Mouse (Mus musculus): ENCODE data around the gene Cenpl. TPM values are rescaled to one million over a fixed set of nuclear protein-coding genes. Genes with fewer than 3 reads are reported as not detected.

Cenpl gene
- polyA plus RNA-seq, 1 experiment, result 7.9 TPM

DNA sequence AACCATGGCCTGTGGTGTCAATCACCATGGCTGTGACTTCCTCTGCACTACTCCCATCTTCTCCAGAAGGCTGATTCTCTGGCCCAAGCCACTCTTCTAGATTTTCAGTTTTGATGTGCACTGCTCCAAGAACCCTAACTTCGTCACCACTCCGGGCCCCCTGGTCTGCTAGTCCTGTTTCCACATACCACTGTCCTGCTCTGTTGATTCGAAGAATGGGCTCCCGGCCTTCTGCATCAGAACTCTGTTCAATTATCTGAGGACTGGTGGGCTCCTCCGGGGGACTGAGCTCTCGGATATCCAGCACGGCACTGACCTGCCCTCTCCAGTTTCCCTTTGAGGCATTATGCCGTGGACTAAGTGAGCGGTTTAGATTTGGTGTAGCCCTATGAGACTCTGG lies 38.6 kb upstream of the Cenpl start:
- H3K36me3 ChIP-seq (ENCODE audit: control insufficient read depth, insufficient read depth), result peaks cover 47% of the 10 kb centered on the region

DNA sequence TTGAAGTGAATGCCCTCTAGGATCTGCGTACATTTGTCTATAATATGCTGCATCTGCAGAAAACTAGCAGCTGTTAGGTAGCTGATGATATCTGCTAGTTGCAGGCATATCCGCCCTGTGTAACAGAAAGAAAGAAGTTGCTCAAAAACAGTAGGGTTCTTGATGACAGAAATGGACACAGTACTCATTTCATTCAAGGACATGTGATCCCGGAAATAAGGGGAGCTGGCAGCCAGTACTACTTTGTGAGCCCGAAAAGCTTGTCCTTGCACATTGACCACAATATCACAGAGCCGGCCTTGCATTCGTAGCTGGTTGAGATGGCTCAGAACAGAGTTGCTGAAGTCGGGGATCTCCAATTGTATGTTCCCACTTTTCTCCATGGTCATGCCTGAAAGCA lies 38.2 kb upstream of the Cenpl start:
- Histone ChIP-seq H3K4me3 (ENCODE audit: insufficient read depth, poor library complexity, severe bottlenecking) (no peak overlapping the region), H3ac (ENCODE audit: control insufficient read depth, insufficient read length, low read depth) (no peak overlapping the region), H3K79me3 (ENCODE audit: low read depth) (peaks cover 23% of the 10 kb centered on the region), H3K36me3 (ENCODE audit: control insufficient read depth, insufficient read depth) (peaks cover 51% of the 10 kb centered on the region), H3K27me3 (ENCODE audit: control insufficient read depth, insufficient read depth, insufficient read length) (no peaks in the 10 kb centered on the region), H3K79me2 (ENCODE audit: control insufficient read depth, insufficient read depth) (peaks cover 38% of the 10 kb centered on the region)
- TF ChIP-seq CEBPB (IDR thresholded peaks at IDR 0.05; ENCODE audit: low read depth) (no peak), MYOG (IDR thresholded peaks at IDR 0.05; ENCODE audit: control insufficient read depth, extremely low read depth, insufficient read length) (no peak), CTCF (IDR thresholded peaks at IDR 0.05; ENCODE audit: control insufficient read depth, insufficient read depth, insufficient read length) (no peak), FOSL1 (IDR thresholded peaks at IDR 0.05; ENCODE audit: insufficient read depth, low read length, poor library complexity, severe bottlenecking) (no peak), MYOD1 (IDR thresholded peaks at IDR 0.05; ENCODE audit: control insufficient read depth, insufficient read length, low read depth) (no peak), MAX (IDR thresholded peaks at IDR 0.05) (no peak), USF1 (IDR thresholded peaks at IDR 0.05; ENCODE audit: low read depth) (no peak)

More for the DNA sequence above, 38.6 kb upstream of the Cenpl start:
- TF ChIP-seq USF1 (IDR thresholded peaks at IDR 0.05; ENCODE audit: low read depth) (no peak), FOSL1 (IDR thresholded peaks at IDR 0.05; ENCODE audit: insufficient read depth, low read length, poor library complexity, severe bottlenecking) (no peak), CEBPB (IDR thresholded peaks at IDR 0.05; ENCODE audit: low read depth) (no peak), MAX (IDR thresholded peaks at IDR 0.05) (no peak), CTCF (IDR thresholded peaks at IDR 0.05; ENCODE audit: control insufficient read depth, insufficient read depth, insufficient read length) (no peak), MYOG (IDR thresholded peaks at IDR 0.05; ENCODE audit: control insufficient read depth, extremely low read depth, insufficient read length) (no peak), MYOD1 (IDR thresholded peaks at IDR 0.05; ENCODE audit: control insufficient read depth, insufficient read length, low read depth) (no peak)
- H3ac ChIP-seq (ENCODE audit: control insufficient read depth, insufficient read length, low read depth), result no peak overlapping the region
- H3K4me3 ChIP-seq (ENCODE audit: insufficient read depth, poor library complexity, severe bottlenecking), result no peak overlapping the region
- H3K79me3 ChIP-seq (ENCODE audit: low read depth), result peaks cover 19% of the 10 kb centered on the region
- peaks cover 34% of the 10 kb centered on the region for H3K79me2 ChIP-seq (ENCODE audit: control insufficient read depth, insufficient read depth)
- no peaks in the 10 kb centered on the region for H3K27me3 ChIP-seq (ENCODE audit: control insufficient read depth, insufficient read depth, insufficient read length)

GRCm38 (mm10) chr1:161033856-161034434 lies 36.6 kb upstream of the Cenpl start:
- Histone ChIP-seq H3K79me3 (ENCODE audit: low read depth) (peaks cover 33% of the 10 kb centered on the region), H3K36me3 (ENCODE audit: control insufficient read depth, insufficient read depth) (peaks cover 62% of the 10 kb centered on the region), H3K27me3 (ENCODE audit: control insufficient read depth, insufficient read depth, insufficient read length) (no peaks in the 10 kb centered on the region), H3ac (ENCODE audit: control insufficient read depth, insufficient read length, low read depth) (peak overlapping the region; percentile 97), H3K4me3 (ENCODE audit: insufficient read depth, poor library complexity, severe bottlenecking) (peak overlapping the region; percentile 92), H3K79me2 (ENCODE audit: control insufficient read depth, insufficient read depth) (peaks cover 50% of the 10 kb centered on the region)
- TF ChIP-seq MAX (IDR thresholded peaks at IDR 0.05) (no peak), CTCF (IDR thresholded peaks at IDR 0.05; ENCODE audit: control insufficient read depth, insufficient read depth, insufficient read length) (no peak), MYOG (IDR thresholded peaks at IDR 0.05; ENCODE audit: control insufficient read depth, extremely low read depth, insufficient read length) (no peak), USF1 (IDR thresholded peaks at IDR 0.05; ENCODE audit: low read depth) (no peak)

- H3K79me2 ChIP-seq (ENCODE audit: control insufficient read depth, insufficient read depth), result peaks cover 50% of the 10 kb centered on the region
- TF ChIP-seq MAX (IDR thresholded peaks at IDR 0.05) (peak; percentile 13), CTCF (IDR thresholded peaks at IDR 0.05; ENCODE audit: control insufficient read depth, insufficient read depth, insufficient read length) (no peak)
- H3ac ChIP-seq (ENCODE audit: control insufficient read depth, insufficient read length, low read depth), result peak within 1 kb of the TSS; percentile 97
- peaks cover 56% of the 10 kb centered on the region for H3K36me3 ChIP-seq (ENCODE audit: control insufficient read depth, insufficient read depth)
- H3K79me3 ChIP-seq (ENCODE audit: low read depth), result peaks cover 33% of the 10 kb centered on the region
- H3K4me3 ChIP-seq (ENCODE audit: insufficient read depth, poor library complexity, severe bottlenecking), result peak within 1 kb of the TSS; percentile 92
- no peaks in the 10 kb centered on the region for H3K27me3 ChIP-seq (ENCODE audit: control insufficient read depth, insufficient read depth, insufficient read length)
These were observed 35.9 kb upstream of the Cenpl start, which contains the start of gene Zbtb37 for GRCm38 (mm10) chr1:161034435-161035280. Gene Zbtb37, minus strand, starts transcription at chr1:161034849.

- H3K79me3 ChIP-seq (ENCODE audit: low read depth), result peaks cover 33% of the 10 kb centered on the region
- no peaks in the 10 kb centered on the region for H3K27me3 ChIP-seq (ENCODE audit: control insufficient read depth, insufficient read depth, insufficient read length)
- peak overlapping the region; percentile 93 for H3ac ChIP-seq (ENCODE audit: control insufficient read depth, insufficient read length, low read depth)
- H3K79me2 ChIP-seq (ENCODE audit: control insufficient read depth, insufficient read depth), result peaks cover 50% of the 10 kb centered on the region
- TF ChIP-seq MYOD1 (IDR thresholded peaks at IDR 0.05; ENCODE audit: control insufficient read depth, insufficient read length, low read depth) (no peak), MAX (IDR thresholded peaks at IDR 0.05) (peak; percentile 82)
- peaks cover 50% of the 10 kb centered on the region for H3K36me3 ChIP-seq (ENCODE audit: control insufficient read depth, insufficient read depth)
- peak overlapping the region; percentile 92 for H3K4me3 ChIP-seq (ENCODE audit: insufficient read depth, poor library complexity, severe bottlenecking)
These were observed 35.2 kb upstream of the Cenpl start for GRCm38 (mm10) chr1:161035281-161035785.

Data from C2C12 (cell line).